Mouse (Mus musculus): ENCODE data around the gene Gm7102. TPM values are rescaled to one million over a fixed set of nuclear protein-coding genes. Genes with fewer than 3 reads are reported as not detected.

Gm7102 gene
- polyA plus RNA-seq, 1 experiment: 0.07 TPM

DNA sequence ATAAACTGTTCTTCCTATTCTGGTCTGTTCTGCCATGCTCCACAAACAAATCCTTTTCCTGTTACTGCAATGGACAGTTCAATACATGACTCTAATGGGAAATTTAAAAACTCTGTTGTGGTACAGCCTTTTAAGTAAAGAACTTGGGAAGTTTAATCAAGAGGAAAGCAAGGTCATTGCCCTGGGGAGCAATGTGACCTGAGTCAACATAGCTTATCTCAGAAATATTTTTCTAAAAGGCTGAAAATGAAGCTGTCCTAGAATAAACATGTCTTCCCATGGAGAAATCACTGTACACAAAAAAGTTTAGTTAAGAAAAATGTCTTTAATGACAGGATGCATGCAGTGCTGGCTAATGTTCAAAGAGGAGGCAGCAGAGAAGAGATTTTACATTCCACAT, 37.5 kb downstream of the Gm7102 start:
- TF ChIP-seq POLR2A (IDR thresholded peaks at IDR 0.05; ENCODE audit: borderline replicate concordance, extremely low read depth, insufficient read depth, insufficient read length, poor library complexity, severe bottlenecking): no peak
- TF ChIP-seq CTCF (IDR thresholded peaks at IDR 0.05; ENCODE audit: borderline replicate concordance, extremely low read depth, insufficient read depth, insufficient read length): no peak
- no peak for DNase-seq (ENCODE audit: low read depth)

- no peak for DNase-seq (ENCODE audit: low read depth)
- TF ChIP-seq CTCF (IDR thresholded peaks at IDR 0.05; ENCODE audit: borderline replicate concordance, extremely low read depth, insufficient read depth, insufficient read length) (no peak), POLR2A (IDR thresholded peaks at IDR 0.05; ENCODE audit: borderline replicate concordance, extremely low read depth, insufficient read depth, insufficient read length, poor library complexity, severe bottlenecking) (no peak)
These were observed 45.0 kb downstream of the Gm7102 start for GRCm38 (mm10) chr19:61131096-61131495.

Other genes with a start within 250 kb of the Gm7102 start
- gene Zfp950, start 35.5 kb downstream of the Gm7102 start, polyA plus RNA-seq (2012; rRNA removed): 21.1 and 22.1 TPM in 2 replicates
- not detected in 2 replicates for gene Gm6020, start 7.6 kb upstream of the Gm7102 start, polyA plus RNA-seq (2012; rRNA removed)
- gene Csf2ra, start 52.1 kb upstream of the Gm7102 start, polyA plus RNA-seq (2012; rRNA removed): 192 and 203 TPM in 2 replicates
- gene Gm21060, start 120.8 kb upstream of the Gm7102 start, polyA plus RNA-seq (2012; rRNA removed): not detected in 2 replicates